Mouse (Mus musculus): ENCODE data around the gene Ier2.

DNA sequence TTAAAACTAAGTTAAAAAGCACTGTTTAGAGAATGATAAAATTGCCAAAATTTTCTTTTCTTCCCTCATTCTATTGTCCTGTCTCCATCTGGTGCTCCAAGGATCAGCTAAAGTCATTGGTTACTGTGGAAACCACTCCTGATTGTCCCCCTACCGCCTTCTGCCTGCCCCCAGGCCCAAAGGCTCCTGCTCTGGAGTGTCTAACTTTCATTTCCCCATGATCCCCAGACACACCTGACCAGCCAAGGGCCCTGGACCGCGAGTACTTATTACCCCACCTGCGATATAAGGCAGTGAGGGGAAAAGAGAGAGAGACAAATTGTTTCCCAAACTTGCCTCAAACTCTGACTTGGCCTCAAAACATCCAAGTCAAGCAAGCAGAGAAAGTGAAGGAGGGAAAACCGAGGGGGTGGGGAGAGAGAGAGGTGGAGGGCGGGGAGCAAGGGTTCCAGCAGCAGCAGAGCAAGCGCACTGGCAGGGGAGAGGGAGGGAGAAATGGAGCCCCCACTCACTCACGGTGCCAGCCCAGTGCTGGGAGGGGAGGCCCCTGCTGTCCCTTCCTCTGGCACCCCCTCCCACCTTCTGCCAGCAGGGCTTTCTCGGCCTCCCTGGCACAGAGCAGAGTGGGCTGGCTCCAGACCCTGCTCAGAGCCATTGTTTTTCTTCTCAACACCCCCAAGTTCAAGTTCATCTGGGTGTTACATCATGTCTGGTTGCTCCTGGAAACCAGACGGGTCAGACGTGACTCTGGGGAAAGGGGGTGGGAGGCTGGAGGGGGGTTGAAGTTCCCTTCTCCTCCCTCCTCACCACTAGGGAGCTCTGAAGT, 49.5 kb upstream of the Ier2 start:
- TF ChIP-seq CTCF (IDR thresholded peaks at IDR 0.05; ENCODE audit: borderline replicate concordance, extremely low read depth, insufficient read depth, insufficient read length) (peak; percentile 10; the same call in 1 of the 2 replicates), POLR2A (IDR thresholded peaks at IDR 0.05; ENCODE audit: borderline replicate concordance, extremely low read depth, insufficient read depth, insufficient read length, poor library complexity, severe bottlenecking) (no peak)
